ENCODE assay signal across 18 mouse cellular contexts in genomic region chr1:131293221-131293921, GRCm38 (mm10). TPM values are rescaled to one million over a fixed set of nuclear protein-coding genes. Genes with fewer than 3 reads are reported as not detected.
DNase-seq lines count a peak whose midpoint lies in the region; ATAC-seq and TF ChIP-seq lines count a peak whose summit lies in the region.
"Had no signal": no experiment of that assay in that cellular context is flagged by ENCODE, and none has a peak within 500 bp of the region (broad histone marks: within the 10 kb centered on the region; RNA-seq: fewer than 3 reads in every experiment).

No protein-coding gene starts in this region.

- peak; percentile 37 for TF ChIP-seq CTCF in hindbrain, postnatal 0 days (IDR thresholded peaks at IDR 0.05; ENCODE audit: low read depth)
- peak in 1 of 2 experiments; percentile 28; a peak in 2 of 4 replicates for TF ChIP-seq CTCF in CH12.LX (conservative IDR thresholded peaks at IDR 0.05 in 1 of 2, IDR thresholded peaks at IDR 0.05 in 1 of 2; ENCODE audit: low read depth in 2 of 2, low read length in 2 of 2)

- H3K27ac ChIP-seq in hindbrain, postnatal 0 days: no peak overlapping the region
- H3K27ac ChIP-seq in hindbrain, embryonic 14.5 days: no peak overlapping the region
- no peak overlapping the region for H3K27ac ChIP-seq in CH12.LX (ENCODE audit: insufficient read depth, low read depth)
- 0 out of 2 replicates have a peak overlapping the region, but pooled peaks have one; percentile 2 for H3K27ac ChIP-seq in embryonic facial prominence, embryonic 15.5 days (replicated peaks)
- no peak overlapping the region for H3K27ac ChIP-seq in midbrain, embryonic 11.5 days (ENCODE audit: low read depth, low read length)
- H3K27ac ChIP-seq: heart, embryonic 10.5 days had no signal

- in situ Hi-C loops in CH12.LX (cut with MboI; ENCODE audit: low pct_ligation_motif_present, low pct_unique_long_range_greater_than_20kb, low sequenced_read_pairs): no loop called here

- H3K4me3 ChIP-seq in hindbrain, postnatal 0 days (ENCODE audit: low read length): no peak overlapping the region
- H3K4me3 ChIP-seq in hindbrain, embryonic 14.5 days (replicated peaks; ENCODE audit: low read length): no peak overlapping the region
- H3K4me3 ChIP-seq in CH12.LX (replicated peaks in 1 of 3; ENCODE audit: low read depth in 2 of 3, low read length in 2 of 3, poor library complexity in 1 of 3): no peak overlapping the region
- H3K4me3 ChIP-seq in embryonic facial prominence, embryonic 15.5 days (replicated peaks): no peak overlapping the region
- H3K4me3 ChIP-seq in midbrain, embryonic 11.5 days (ENCODE audit: low read depth, low read length): no peak overlapping the region
- H3K4me3 ChIP-seq: heart, embryonic 10.5 days had no signal

- ATAC-seq in hindbrain, postnatal 0 days: no peak; the same call in 1 of the 2 replicates
- no peak for ATAC-seq in hindbrain, embryonic 14.5 days (ENCODE audit: low FRiP score)
- no peak for ATAC-seq in embryonic facial prominence, embryonic 15.5 days (ENCODE audit: insufficient number of reproducible peaks, low FRiP score, low TSS enrichment, low read depth)
- ATAC-seq in midbrain, embryonic 11.5 days (ENCODE audit: low FRiP score): no peak
- ATAC-seq: activated CD4-positive, CD25-positive, alpha-beta regulatory T cell, adult 4 months; hindbrain, embryonic 16.5 days; midbrain, embryonic 16.5 days; Patski had no signal

- TF ChIP-seq RAD21 in CH12.LX (IDR thresholded peaks at IDR 0.05; ENCODE audit: low read depth, low read length): peak; percentile 27

- peak; percentile 52 to 54 for DNase-seq in cerebellum, adult 18-20 months
- no peak for DNase-seq in cerebellum, postnatal 4 days (ENCODE audit: low spot score in 2 of 2)
- DNase-seq in hindbrain, postnatal 0 days (ENCODE audit: low spot score): peak; percentile 33
- DNase-seq in hindbrain, embryonic 14.5 days (ENCODE audit: low spot score): no peak
- DNase-seq in CH12.LX (ENCODE audit: extremely low read depth): no peak
- DNase-seq in ovary, postnatal 14 days (ENCODE audit: low spot score): no peak
- DNase-seq in midbrain, embryonic 11.5 days (ENCODE audit: low spot score, missing footprints): no peak
- DNase-seq: adrenal gland, postnatal 14 days; kidney, adult 2 months; kidney, postnatal 36 days; lung, embryonic 14.5 days; thymus, adult 2 months had no signal

- dilution Hi-C loops in CH12.LX (cut with MboI; ENCODE audit: extremely low pct_ligation_motif_present, extremely low pct_unique_long_range_greater_than_20kb, low sequenced_read_pairs): no loop called here

- H3K27me3 ChIP-seq in hindbrain, postnatal 0 days (ENCODE audit: insufficient read depth, low read length): no peaks in the 10 kb centered on the region
- no peaks in the 10 kb centered on the region for H3K27me3 ChIP-seq in hindbrain, embryonic 14.5 days (ENCODE audit: control insufficient read depth, insufficient read depth, low read length)
- H3K27me3 ChIP-seq in CH12.LX (replicated peaks): no peaks in the 10 kb centered on the region
- no peaks in the 10 kb centered on the region for H3K27me3 ChIP-seq in embryonic facial prominence, embryonic 15.5 days
- no peaks in the 10 kb centered on the region for H3K27me3 ChIP-seq in midbrain, embryonic 11.5 days (ENCODE audit: control insufficient read depth, insufficient read depth, low read length)
- H3K27me3 ChIP-seq: Patski had no signal

- TF ChIP-seq EP300 in CH12.LX (IDR thresholded peaks at IDR 0.05; ENCODE audit: low read length): no peak

- no peak for TF ChIP-seq POLR2A in CH12.LX (IDR thresholded peaks at IDR 0.05; ENCODE audit: low read depth, low read length)

- H3K9ac ChIP-seq in hindbrain, postnatal 0 days (replicated peaks; ENCODE audit: low read length): no peak overlapping the region
- no peak overlapping the region for H3K9ac ChIP-seq in hindbrain, embryonic 14.5 days
- no peak overlapping the region for H3K9ac ChIP-seq in CH12.LX (ENCODE audit: insufficient read depth, low read depth)
- H3K9ac ChIP-seq in embryonic facial prominence, embryonic 15.5 days: no peak overlapping the region
- no peak overlapping the region for H3K9ac ChIP-seq in midbrain, embryonic 11.5 days (ENCODE audit: low read length)
- H3K9ac ChIP-seq: lung, embryonic 14.5 days had no signal

- H3K36me3 ChIP-seq in hindbrain, postnatal 0 days (ENCODE audit: insufficient read depth, low read length): peaks cover 56% of the 10 kb centered on the region
- peaks cover 71% of the 10 kb centered on the region for H3K36me3 ChIP-seq in hindbrain, embryonic 14.5 days (replicated peaks; ENCODE audit: control insufficient read depth, insufficient read depth)
- peaks cover 46 to 87% of the 10 kb centered on the region in 2 experiments for H3K36me3 ChIP-seq in CH12.LX (replicated peaks in 1 of 2; ENCODE audit: control insufficient read depth in 1 of 2, insufficient read depth in 1 of 2, low read length in 1 of 2)
- peaks cover 56% of the 10 kb centered on the region for H3K36me3 ChIP-seq in embryonic facial prominence, embryonic 15.5 days
- peaks cover 10% of the 10 kb centered on the region; the same call in 1 of the 2 replicates for H3K36me3 ChIP-seq in midbrain, embryonic 11.5 days (ENCODE audit: control insufficient read depth, insufficient read depth, low read length)

- 70% methylated on average over 4 of the region's 4 CpGs for WGBS in hindbrain, postnatal 0 days
- WGBS in hindbrain, embryonic 14.5 days: 84% methylated on average over 4 of the region's 4 CpGs
- WGBS in embryonic facial prominence, embryonic 15.5 days: 80% methylated on average over 4 of the region's 4 CpGs
- WGBS in midbrain, embryonic 11.5 days: 90% methylated on average over 4 of the region's 4 CpGs

- H3K4me2 ChIP-seq in hindbrain, postnatal 0 days (ENCODE audit: low read depth, low read length): no peak overlapping the region
- no peak overlapping the region for H3K4me2 ChIP-seq in hindbrain, embryonic 14.5 days (replicated peaks)
- no peak overlapping the region for H3K4me2 ChIP-seq in CH12.LX (ENCODE audit: insufficient read depth, low read depth, poor library complexity, severe bottlenecking)
- H3K4me2 ChIP-seq in embryonic facial prominence, embryonic 15.5 days (replicated peaks): no peak overlapping the region
- no peak overlapping the region for H3K4me2 ChIP-seq in midbrain, embryonic 11.5 days
- H3K4me2 ChIP-seq: lung, embryonic 14.5 days had no signal

- no peaks in the 10 kb centered on the region for H3K9me3 ChIP-seq in hindbrain, postnatal 0 days (ENCODE audit: low read length)
- no peaks in the 10 kb centered on the region for H3K9me3 ChIP-seq in hindbrain, embryonic 14.5 days (ENCODE audit: control insufficient read depth, low read length)
- H3K9me3 ChIP-seq in CH12.LX (replicated peaks; ENCODE audit: low read length): no peaks in the 10 kb centered on the region
- H3K9me3 ChIP-seq in embryonic facial prominence, embryonic 15.5 days (replicated peaks): no peaks in the 10 kb centered on the region
- H3K9me3 ChIP-seq in midbrain, embryonic 11.5 days (ENCODE audit: control insufficient read depth, low read length): no peaks in the 10 kb centered on the region
- H3K9me3 ChIP-seq: heart, embryonic 10.5 days had no signal

- H3K4me1 ChIP-seq in hindbrain, postnatal 0 days (ENCODE audit: insufficient read depth, low read length): no peaks in the 10 kb centered on the region
- no peaks in the 10 kb centered on the region for H3K4me1 ChIP-seq in hindbrain, embryonic 14.5 days (replicated peaks; ENCODE audit: control insufficient read depth, insufficient read depth, low read length)
- no peaks in the 10 kb centered on the region for H3K4me1 ChIP-seq in CH12.LX (ENCODE audit: control insufficient read depth in 1 of 2, insufficient read depth in 2 of 2)
- H3K4me1 ChIP-seq in embryonic facial prominence, embryonic 15.5 days: no peaks in the 10 kb centered on the region
- H3K4me1 ChIP-seq in midbrain, embryonic 11.5 days (ENCODE audit: control insufficient read depth, insufficient read depth, low read length): no peaks in the 10 kb centered on the region

- H3K79me2 ChIP-seq in CH12.LX (replicated peaks; ENCODE audit: control insufficient read depth, extremely low read depth, insufficient read depth, poor library complexity, severe bottlenecking): no peaks in the 10 kb centered on the region

TF ChIP-seq in CH12.LX, 34 proteins besides CTCF, POLR2A, EP300 and RAD21:
- TF ChIP-seq USF2 (conservative IDR thresholded peaks at IDR 0.05; ENCODE audit: low read depth, low read length) (no peak), SMC3 (IDR thresholded peaks at IDR 0.05; ENCODE audit: low read depth, low read length) (peak; percentile 30)

RNA-seq across cellular contexts. Expression of gene Ikbke, which starts 14.0 kb away (rescaled TPM):
- total RNA-seq in hindbrain, postnatal 0 days (2014; rRNA removed): 0.75 and 1.5 TPM in 2 replicates
- 1.2 TPM in 2 replicates for polyA plus RNA-seq in hindbrain, postnatal 0 days (2015; fragmentation: Nextera tagmentation; extraction: Ambion mirVana)
- 0.81 and 1.4 TPM in 2 replicates for polyA plus RNA-seq in hindbrain, embryonic 14.5 days (2014; fragmentation: Nextera tagmentation; extraction: Ambion mirVana)
- 31.6 and 43.8 TPM in 2 replicates for total RNA-seq in CH12.LX (2012; rRNA removed)
- total RNA-seq in CH12.LX (2014; rRNA removed): 11.6 and 14.0 TPM in 2 replicates
- 29.5 and 33.1 TPM in 2 replicates for polyA plus RNA-seq in CH12.LX (2012; ENCODE audit: insufficient read length, low read depth)
- polyA plus RNA-seq in embryonic facial prominence, embryonic 15.5 days (2015; fragmentation: Nextera tagmentation; extraction: Ambion mirVana): 5.1 and 7.7 TPM in 2 replicates
- 0.55 and 0.57 TPM in 2 replicates for polyA plus RNA-seq in midbrain, embryonic 11.5 days (2014; fragmentation: Nextera tagmentation; extraction: Ambion mirVana)

RNA-seq across cellular contexts. Expression of gene Rassf5, which starts 48.3 kb away (rescaled TPM):
- total RNA-seq in hindbrain, postnatal 0 days (2014; rRNA removed): 12.9 and 41.5 TPM in 2 replicates
- polyA plus RNA-seq in hindbrain, postnatal 0 days (2015; fragmentation: Nextera tagmentation; extraction: Ambion mirVana): 8.1 and 8.3 TPM in 2 replicates
- polyA plus RNA-seq in hindbrain, embryonic 14.5 days (2014; fragmentation: Nextera tagmentation; extraction: Ambion mirVana): 4.0 and 5.0 TPM in 2 replicates
- total RNA-seq in CH12.LX (2012; rRNA removed) (11.2 and 11.5 TPM in 2 replicates), CH12.LX (2014; rRNA removed) (16.3 and 18.4 TPM in 2 replicates)
- polyA plus RNA-seq in CH12.LX (2012; ENCODE audit: insufficient read length, low read depth): 29.7 and 32.1 TPM in 2 replicates
- polyA plus RNA-seq in embryonic facial prominence, embryonic 15.5 days (2015; fragmentation: Nextera tagmentation; extraction: Ambion mirVana): 4.6 and 4.8 TPM in 2 replicates
- polyA plus RNA-seq in midbrain, embryonic 11.5 days (2014; fragmentation: Nextera tagmentation; extraction: Ambion mirVana): 0.52 and 1.00 TPM in 2 replicates

Comparison
In these comparisons a context has a peak if more than half of its experiments do, and no peak if none do; other contexts are left out.
1. DNase-seq: peak in cerebellum, adult 18-20 months (2 of 2) and hindbrain, postnatal 0 days (single experiment); none in cerebellum, postnatal 4 days (0 of 2), hindbrain, embryonic 14.5 days (single experiment), CH12.LX (single experiment), ovary, postnatal 14 days (single experiment) and midbrain, embryonic 11.5 days (single experiment).